Mouse (Mus musculus) heart, embryonic 11.5 days (tissue): ENCODE data around the gene Msi2. TPM values are rescaled to one million over a fixed set of nuclear protein-coding genes. Genes with fewer than 3 reads are reported as not detected.
A peak's percentile ranks its signal among the peaks of the same experiment; 100 is the strongest.

Experiments
- ATAC-seq: fragments of 200-750 bp; cut with Nextera tagmentation; replicated peaks from 2 replicates; pipeline ENCODE4 v1.8.0; 2017; ENCODE audit warnings: moderate library complexity; ENCODE audit not compliant: insufficient number of reproducible peaks, low FRiP score, low TSS enrichment
- H3K27ac ChIP-seq: fragments of 300-500 bp; sonication (generic); 2 replicates; pipeline ENCODE4 v1.5.1; 2014; ENCODE audit warnings: mild to moderate bottlenecking, low read depth, low read length
- H3K27me3 ChIP-seq: fragments of 300-500 bp; sonication (generic); 2 replicates; pipeline ENCODE4 v1.6.1; 2014; ENCODE audit warnings: mild to moderate bottlenecking, low read length, mixed read lengths; ENCODE audit not compliant: control insufficient read depth, insufficient read depth
- H3K36me3 ChIP-seq: fragments of 300-500 bp; sonication (generic); 2 replicates; pipeline ENCODE4 v1.6.1; 2014; ENCODE audit warnings: mild to moderate bottlenecking, low read length, moderate library complexity, mixed read lengths; ENCODE audit not compliant: control insufficient read depth, insufficient read depth
- H3K4me1 ChIP-seq: fragments of 300-500 bp; sonication (generic); 2 replicates; pipeline ENCODE4 v1.6.1; 2014; ENCODE audit warnings: low read length; ENCODE audit not compliant: control insufficient read depth, insufficient read depth
- H3K4me2 ChIP-seq: fragments of 300-500 bp; sonication (generic); 2 replicates; pipeline ENCODE4 v1.6.1; 2014; ENCODE audit warnings: mild to moderate bottlenecking, moderate library complexity
- H3K4me3 ChIP-seq: fragments of 300-500 bp; sonication (generic); 2 replicates; pipeline ENCODE4 v1.5.1; 2014; ENCODE audit warnings: low read depth, low read length
- H3K9ac ChIP-seq: fragments of 300-500 bp; sonication (generic); 2 replicates; pipeline ENCODE4 v1.6.1; 2014; ENCODE audit warnings: mild to moderate bottlenecking, low read depth, low read length, moderate library complexity
- H3K9me3 ChIP-seq: fragments of 300-500 bp; sonication (generic); replicated peaks from 2 replicates; pipeline ENCODE4 v1.6.1; 2016; ENCODE audit warnings: low read length; ENCODE audit not compliant: control insufficient read depth
- WGBS: fragments of 180-500 bp; shearing (Covaris S2); extraction: QIAGEN DNeasy Blood & Tissue Kit; methylation state at CpG from one replicate; pipeline ENCODE4 v1.1.7; 2014; ENCODE audit not compliant: insufficient replicate concordance; 5-methylcytosine and 5-hydroxymethylcytosine counted together
- polyA plus RNA-seq: library from polyadenylated mRNA; unstranded; fragments of >200 nt; fragmentation: Nextera tagmentation; extraction: Ambion mirVana; gene quantifications from 2 replicates; pipeline ENCODE4 v1.2.1, GENCODE M21; 2014

The Msi2 gene
- polyA plus RNA-seq, 1 experiment from 2014 or later = 18.4 TPM

DNA sequence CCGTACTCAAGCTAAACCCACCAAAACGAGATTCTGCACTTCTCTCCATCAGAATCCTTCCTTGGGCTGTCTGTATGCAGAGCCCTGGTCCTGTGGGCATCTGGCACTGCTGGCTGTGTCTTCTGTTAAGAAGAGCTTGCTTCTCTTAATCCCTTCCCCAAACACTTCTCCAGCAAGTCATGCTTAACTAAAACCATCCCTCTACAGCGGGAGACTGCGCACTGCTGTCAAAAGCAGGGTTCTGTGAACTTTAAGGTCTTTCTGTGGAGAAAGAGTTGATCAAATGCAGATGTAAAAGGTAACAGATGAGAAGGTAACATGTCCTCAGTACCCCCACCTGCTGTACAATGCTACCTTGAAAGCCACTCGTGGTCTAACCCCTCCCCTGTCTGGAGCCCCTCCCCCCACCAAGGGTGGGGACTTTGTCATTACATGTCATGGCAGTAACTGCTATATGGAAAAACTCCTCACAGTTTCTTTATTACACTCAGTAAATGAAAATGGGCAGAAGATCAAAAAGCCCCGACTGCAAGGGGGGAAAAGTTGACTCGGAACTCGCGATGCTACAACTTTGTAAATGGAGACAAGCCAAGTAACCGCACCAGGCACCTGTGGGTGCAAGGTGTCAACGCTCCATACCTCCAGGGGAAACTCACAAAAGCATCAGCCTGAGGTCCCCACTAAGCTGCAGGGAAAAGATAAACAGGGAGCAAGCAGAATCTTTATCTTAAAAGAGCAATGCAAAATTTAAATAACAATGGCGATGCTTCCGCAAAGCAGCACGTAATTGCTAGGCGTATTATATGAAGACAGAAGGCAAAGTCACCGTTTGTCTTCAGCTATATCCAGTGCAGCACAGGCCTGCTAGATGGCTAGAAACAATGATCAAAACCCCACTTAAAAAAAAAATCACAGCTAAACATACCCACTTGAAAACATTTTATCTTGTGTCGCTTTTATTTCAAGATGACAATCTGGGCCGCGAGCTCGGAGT lies 151.4 kb downstream of the Msi2 start:
- Histone ChIP-seq H3K4me1 (peaks cover 39% of the 10 kb centered on the region), H3K4me2 (no peak overlapping the region), H3K9ac (no peak overlapping the region), H3K27me3 (no peaks in the 10 kb centered on the region), H3K9me3 (no peaks in the 10 kb centered on the region), H3K36me3 (no peaks in the 10 kb centered on the region), H3K4me3 (no peak overlapping the region), H3K27ac (no peak overlapping the region)
- 82% methylated on average over 20 of the region's 20 CpGs for WGBS
- no peak for ATAC-seq

DNA sequence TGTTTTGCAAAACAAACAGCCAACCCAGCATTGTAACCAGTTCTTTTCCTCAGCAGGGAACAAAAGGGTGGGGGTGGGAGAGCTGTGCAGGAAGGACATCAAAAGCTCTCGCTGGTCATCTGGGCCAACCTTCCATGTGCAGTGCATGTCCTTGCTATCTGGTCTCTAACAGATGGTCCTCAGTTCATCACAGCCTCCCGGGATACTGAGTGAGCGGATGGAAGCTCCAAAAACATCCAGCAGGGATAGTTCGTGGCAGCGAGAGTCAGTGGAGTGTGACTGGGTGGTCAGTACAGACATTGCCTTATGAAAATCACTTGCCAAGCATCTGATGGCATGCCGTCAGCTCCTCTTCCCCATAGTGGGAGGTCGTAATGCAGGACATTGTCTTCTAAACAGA lies 153.5 kb downstream of the Msi2 start:
- peaks cover 46% of the 10 kb centered on the region for H3K4me1 ChIP-seq
- no peak overlapping the region for H3K4me3 ChIP-seq
- peak overlapping the region; percentile 10; the same call in 1 of the 2 replicates for H3K27ac ChIP-seq
- no peaks in the 10 kb centered on the region for H3K27me3 ChIP-seq
- no peak overlapping the region for H3K9ac ChIP-seq
- 68% methylated on average over 7 of the region's 7 CpGs for WGBS
- no peak for ATAC-seq
- H3K36me3 ChIP-seq = no peaks in the 10 kb centered on the region
- H3K4me2 ChIP-seq = no peak overlapping the region
- no peaks in the 10 kb centered on the region for H3K9me3 ChIP-seq

DNA sequence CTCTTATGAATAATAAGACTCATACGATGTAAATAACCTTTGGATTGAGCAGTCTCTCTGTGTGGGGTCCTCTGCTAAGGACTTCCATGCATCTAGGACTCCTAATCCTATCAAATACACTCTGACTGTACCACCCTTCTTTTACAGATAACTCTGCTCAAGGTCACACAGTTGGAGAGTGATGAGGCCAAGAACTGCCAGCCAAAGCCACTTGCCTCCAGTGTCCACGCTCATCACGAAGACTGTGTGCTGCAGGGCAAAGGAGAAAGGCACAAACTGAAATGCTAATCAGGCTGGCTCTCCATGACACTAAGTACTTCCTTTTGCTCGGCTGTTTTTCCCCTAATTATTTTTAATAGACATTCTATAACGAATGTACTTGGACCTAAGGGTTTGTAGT lies 153.9 kb downstream of the Msi2 start:
- peak overlapping the region; percentile 10 for H3K27ac ChIP-seq
- no peaks in the 10 kb centered on the region for H3K9me3 ChIP-seq
- no peak overlapping the region for H3K4me3 ChIP-seq
- WGBS = 68% methylated on average over 5 of the region's 5 CpGs
- H3K4me2 ChIP-seq = no peak overlapping the region
- ATAC-seq = no peak
- no peak overlapping the region for H3K9ac ChIP-seq
- H3K36me3 ChIP-seq = no peaks in the 10 kb centered on the region
- H3K27me3 ChIP-seq = no peaks in the 10 kb centered on the region
- peaks cover 51% of the 10 kb centered on the region for H3K4me1 ChIP-seq

DNA sequence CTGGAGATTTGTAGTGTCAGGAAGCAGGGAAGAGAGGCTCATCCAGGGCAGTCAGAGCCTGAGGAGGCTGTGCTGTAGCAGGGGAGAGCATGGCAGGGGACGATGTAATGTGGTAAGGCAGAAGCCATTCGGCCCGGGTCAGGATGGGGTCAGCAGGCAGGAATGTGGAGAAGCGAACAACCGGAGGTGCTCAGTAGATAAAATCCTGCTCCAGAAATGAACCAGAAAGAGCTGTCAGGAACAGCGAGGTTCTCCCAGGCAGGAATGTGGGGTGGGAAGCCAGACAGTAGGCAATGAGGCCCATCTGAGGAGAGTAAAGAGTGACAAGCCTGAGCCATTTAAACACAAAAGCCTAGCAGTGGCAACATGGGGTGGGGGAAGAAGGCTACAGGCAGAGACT lies 157.1 kb downstream of the Msi2 start:
- Histone ChIP-seq H3K27me3 (no peaks in the 10 kb centered on the region), H3K4me1 (peaks cover 76% of the 10 kb centered on the region), H3K4me2 (peak overlapping the region; percentile 41), H3K27ac (peak overlapping the region; percentile 96), H3K4me3 (no peak overlapping the region), H3K36me3 (no peaks in the 10 kb centered on the region), H3K9me3 (no peaks in the 10 kb centered on the region), H3K9ac (peak overlapping the region; percentile 52)
- ATAC-seq = peak; percentile 72; the same call in 1 of the 2 replicates
- 9% methylated on average over 6 of the region's 6 CpGs for WGBS

DNA sequence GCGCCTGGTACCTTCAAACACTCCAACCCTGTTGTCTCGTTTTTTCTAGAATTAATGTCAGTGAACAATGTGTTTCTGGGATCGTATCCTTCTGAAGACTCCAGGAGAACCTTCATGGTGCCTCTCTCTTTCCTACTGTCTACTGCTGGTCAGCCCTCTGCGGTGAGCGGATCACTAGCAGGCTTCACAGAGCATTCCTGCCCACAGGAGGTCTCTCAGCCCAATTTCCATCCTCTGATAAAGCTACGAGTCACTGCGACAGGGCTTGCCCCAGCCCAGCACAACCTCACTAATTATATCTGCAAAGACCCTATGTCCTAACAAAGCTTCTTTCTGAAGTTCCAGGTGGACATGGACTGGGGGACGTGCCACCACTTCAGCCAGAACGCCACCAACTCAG lies 157.7 kb downstream of the Msi2 start:
- Histone ChIP-seq H3K36me3 (no peaks in the 10 kb centered on the region), H3K9me3 (no peaks in the 10 kb centered on the region), H3K9ac (peak overlapping the region; percentile 52), H3K4me3 (no peak overlapping the region), H3K27me3 (no peaks in the 10 kb centered on the region), H3K27ac (peak overlapping the region; percentile 96), H3K4me1 (peaks cover 81% of the 10 kb centered on the region), H3K4me2 (peak overlapping the region; percentile 41)
- no peak for ATAC-seq
- 36% methylated on average over 9 of the region's 9 CpGs for WGBS

DNA sequence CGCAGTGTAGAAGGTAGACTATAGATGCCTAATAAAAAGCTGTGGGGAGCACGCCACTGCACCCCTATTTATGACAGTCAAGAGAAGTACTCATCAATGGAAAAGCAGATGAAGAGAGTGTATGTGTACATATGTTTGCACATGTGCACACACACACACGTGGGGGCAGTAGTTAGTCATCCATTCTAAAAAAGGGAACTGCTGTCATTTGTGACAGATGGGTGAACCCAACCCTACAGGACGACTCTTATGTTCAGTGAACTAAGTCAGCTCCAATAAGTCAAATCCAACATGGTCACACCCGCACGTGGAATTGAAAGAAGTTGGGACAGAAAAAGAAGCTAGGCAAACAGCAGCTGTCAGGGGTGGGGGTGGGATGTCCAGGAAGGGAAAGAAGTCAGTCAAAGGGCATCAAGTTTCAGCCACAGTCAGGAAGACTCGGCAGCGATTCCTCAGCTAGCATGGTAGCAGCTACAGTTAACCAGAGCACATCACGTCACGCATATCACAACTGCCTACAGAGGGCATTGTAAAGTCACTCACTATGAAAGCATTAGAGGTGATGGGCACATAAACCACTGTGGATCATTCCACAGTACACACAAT lies 158.8 kb downstream of the Msi2 start:
- ATAC-seq = no peak

DNA sequence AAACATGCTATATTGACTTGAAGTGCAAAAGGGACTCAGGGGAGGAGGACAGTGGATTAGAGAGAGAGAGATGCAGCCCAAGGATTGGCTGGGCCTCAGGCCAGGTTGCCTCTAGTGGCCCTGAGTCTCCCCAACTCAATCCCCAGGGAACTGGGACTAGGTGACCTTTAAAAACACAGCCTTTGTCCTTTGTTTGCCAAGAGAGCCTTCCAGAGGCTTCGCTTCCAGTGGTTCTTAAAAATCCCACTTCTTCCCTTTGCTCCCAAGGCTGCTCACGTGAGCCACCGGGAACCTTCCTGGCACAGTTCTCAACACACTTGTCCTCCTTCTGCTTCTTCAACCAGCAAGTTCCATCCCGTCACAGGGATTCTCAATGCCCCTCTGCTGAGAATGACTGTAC lies 159.6 kb downstream of the Msi2 start:
- Histone ChIP-seq H3K9me3 (no peaks in the 10 kb centered on the region), H3K4me1 (peaks cover 89% of the 10 kb centered on the region), H3K36me3 (no peaks in the 10 kb centered on the region), H3K4me2 (no peak overlapping the region), H3K27me3 (no peaks in the 10 kb centered on the region), H3K27ac (0 out of 2 replicates have a peak overlapping the region, but pooled peaks have one; percentile 3), H3K4me3 (no peak overlapping the region), H3K9ac (peak overlapping the region; percentile 24; the same call in 1 of the 2 replicates)
- WGBS = 82% methylated on average over 4 of the region's 4 CpGs
- ATAC-seq = no peak

More for the DNA sequence above, 158.8 kb downstream of the Msi2 start:
- H3K9me3 ChIP-seq = no peaks in the 10 kb centered on the region
- H3K4me2 ChIP-seq = no peak overlapping the region
- peaks cover 87% of the 10 kb centered on the region for H3K4me1 ChIP-seq
- no peaks in the 10 kb centered on the region for H3K27me3 ChIP-seq
- 40% methylated on average over 10 of the region's 10 CpGs for WGBS
- no peak overlapping the region for H3K4me3 ChIP-seq
- no peaks in the 10 kb centered on the region for H3K36me3 ChIP-seq
- no peak overlapping the region for H3K9ac ChIP-seq
- H3K27ac ChIP-seq = peak overlapping the region; percentile 96

DNA sequence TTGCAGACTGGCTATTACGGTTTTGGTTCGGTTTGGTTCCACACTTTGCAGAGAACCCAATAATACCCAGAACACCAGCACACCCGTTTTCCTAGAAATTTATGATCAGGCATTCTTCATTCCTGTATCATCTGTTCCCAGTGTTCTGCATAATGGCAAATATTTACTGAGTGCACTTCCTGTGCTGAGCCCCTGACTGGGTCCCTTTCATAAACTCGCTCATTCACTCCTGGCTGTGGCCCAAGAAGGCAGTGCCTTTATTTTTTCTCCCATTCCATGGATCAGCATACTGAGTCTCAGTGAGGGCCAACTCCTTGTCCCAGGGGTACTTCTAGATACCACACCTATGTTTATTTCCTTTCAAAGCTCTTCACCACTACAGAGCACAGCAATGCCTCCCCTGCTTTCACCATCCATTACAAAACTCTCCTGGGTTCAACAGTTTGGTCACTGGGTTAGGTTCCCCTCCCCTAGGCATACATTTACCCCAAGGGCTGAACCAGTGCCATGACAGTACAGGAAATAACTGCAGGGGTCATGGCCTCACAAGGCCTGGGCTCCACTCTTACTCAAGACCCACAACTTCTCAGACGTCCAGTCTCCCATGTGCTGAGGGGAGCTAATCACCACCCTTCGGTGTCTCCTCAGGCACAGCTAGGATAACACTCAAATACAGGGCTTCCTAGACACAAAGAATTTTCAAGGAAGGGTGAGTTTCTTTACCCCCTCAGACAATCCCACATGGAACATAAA lies 160.3 kb downstream of the Msi2 start:
- ATAC-seq = no peak
- H3K36me3 ChIP-seq = no peaks in the 10 kb centered on the region
- H3K9ac ChIP-seq = no peak overlapping the region; the same call in 1 of the 2 replicates
- no peak overlapping the region for H3K4me2 ChIP-seq
- whole genome bisulfite sequencing = 60% methylated on average over 6 of the region's 6 CpGs
- H3K27ac ChIP-seq = peak overlapping the region; percentile 60
- H3K9me3 ChIP-seq = no peaks in the 10 kb centered on the region
- H3K4me3 ChIP-seq = no peak overlapping the region
- H3K27me3 ChIP-seq = no peaks in the 10 kb centered on the region
- H3K4me1 ChIP-seq = peaks cover 97% of the 10 kb centered on the region
